Mouse (Mus musculus): ENCODE data around the gene Cdc42bpb. TPM values are rescaled to one million over a fixed set of nuclear protein-coding genes. Genes with fewer than 3 reads are reported as not detected.
A peak's percentile ranks its signal among the peaks of the same experiment; 100 is the strongest.

The Cdc42bpb gene
- total and polyA plus RNA-seq, 3 experiments = 55.3 to 105 (median 58.5) TPM

- intact Hi-C loops (cut with DNase I) = no loop called here
- no peaks in the 10 kb centered on the region; the same call in 1 of the 2 replicates for H3K36me3 ChIP-seq (ENCODE audit: control insufficient read depth, insufficient read depth, low read length)
- peak overlapping the region; percentile 9; the same call in 1 of the 2 replicates for H3K27ac ChIP-seq
- no peak overlapping the region for H3K4me3 ChIP-seq
- TF ChIP-seq EP300 (IDR thresholded peaks at IDR 0.05; ENCODE audit: insufficient read depth, low read depth, low read length) = no peak
- TF ChIP-seq CTCF (IDR thresholded peaks at IDR 0.05) = no peak
- no peak for TF ChIP-seq POLR2A (IDR thresholded peaks at IDR 0.05; ENCODE audit: insufficient read depth, low read depth, low read length)
- H3K9ac ChIP-seq (ENCODE audit: low read depth, low read length) = no peak overlapping the region
- no peak for DNase-seq
- H3K79me2 ChIP-seq (replicated peaks; ENCODE audit: control insufficient read depth, insufficient read depth, low read length) = peaks cover 19% of the 10 kb centered on the region
- 85% methylated on average over 11 of the region's 11 CpGs for WGBS
- peaks cover 33% of the 10 kb centered on the region for H3K4me1 ChIP-seq (ENCODE audit: control insufficient read depth, insufficient read depth, low read length)
- no peaks in the 10 kb centered on the region for H3K27me3 ChIP-seq (ENCODE audit: control insufficient read depth, insufficient read depth, low read length)
Measured at GRCm38 (mm10) chr12:111353008-111353407, 24.5 kb downstream of the Cdc42bpb start.

GRCm38 (mm10) chr12:111352520-111352919, 25.0 kb downstream of the Cdc42bpb start:
- H3K36me3 ChIP-seq (ENCODE audit: control insufficient read depth, insufficient read depth, low read length) = no peaks in the 10 kb centered on the region
- no peak overlapping the region for H3K9ac ChIP-seq (ENCODE audit: low read depth, low read length)
- H3K4me3 ChIP-seq = no peak overlapping the region
- peaks cover 33% of the 10 kb centered on the region for H3K4me1 ChIP-seq (ENCODE audit: control insufficient read depth, insufficient read depth, low read length)
- WGBS = 49% methylated on average over 10 of the region's 10 CpGs
- H3K79me2 ChIP-seq (replicated peaks; ENCODE audit: control insufficient read depth, insufficient read depth, low read length) = peaks cover 21% of the 10 kb centered on the region
- H3K27ac ChIP-seq = peak overlapping the region; percentile 9; the same call in 1 of the 2 replicates
- peak in 1 of 2 experiments; percentile 16 for DNase-seq
- H3K27me3 ChIP-seq (ENCODE audit: control insufficient read depth, insufficient read depth, low read length) = no peaks in the 10 kb centered on the region
- intact Hi-C loops (cut with DNase I) = no loop called here
- no peak for TF ChIP-seq POLR2A (IDR thresholded peaks at IDR 0.05; ENCODE audit: insufficient read depth, low read depth, low read length)
- TF ChIP-seq EP300 (IDR thresholded peaks at IDR 0.05; ENCODE audit: insufficient read depth, low read depth, low read length) = no peak
- peak; percentile 30 for TF ChIP-seq CTCF (IDR thresholded peaks at IDR 0.05)

GRCm38 (mm10) chr12:111349540-111350231, 27.8 kb downstream of the Cdc42bpb start:
- intact Hi-C loops (cut with DNase I) = no loop called here
- Histone ChIP-seq H3K4me1 (ENCODE audit: control insufficient read depth, insufficient read depth, low read length) (peaks cover 36% of the 10 kb centered on the region), H3K79me2 (replicated peaks; ENCODE audit: control insufficient read depth, insufficient read depth, low read length) (peaks cover 16% of the 10 kb centered on the region), H3K4me3 (no peak overlapping the region), H3K36me3 (ENCODE audit: control insufficient read depth, insufficient read depth, low read length) (no peaks in the 10 kb centered on the region), H3K27ac (no peak overlapping the region), H3K9ac (ENCODE audit: low read depth, low read length) (no peak overlapping the region), H3K27me3 (ENCODE audit: control insufficient read depth, insufficient read depth, low read length) (no peaks in the 10 kb centered on the region)
- 60% methylated on average over 15 of the region's 15 CpGs for WGBS
- TF ChIP-seq CTCF (IDR thresholded peaks at IDR 0.05) = no peak
- no peak for TF ChIP-seq POLR2A (IDR thresholded peaks at IDR 0.05; ENCODE audit: insufficient read depth, low read depth, low read length)
- no peak for TF ChIP-seq EP300 (IDR thresholded peaks at IDR 0.05; ENCODE audit: insufficient read depth, low read depth, low read length)
- DNase-seq = no peak

- Histone ChIP-seq H3K4me1 (ENCODE audit: control insufficient read depth, insufficient read depth, low read length) (peaks cover 15% of the 10 kb centered on the region), H3K9ac (ENCODE audit: low read depth, low read length) (no peak overlapping the region), H3K36me3 (ENCODE audit: control insufficient read depth, insufficient read depth, low read length) (no peaks in the 10 kb centered on the region), H3K4me3 (no peak overlapping the region), H3K27me3 (ENCODE audit: control insufficient read depth, insufficient read depth, low read length) (no peaks in the 10 kb centered on the region), H3K27ac (no peak overlapping the region), H3K79me2 (replicated peaks; ENCODE audit: control insufficient read depth, insufficient read depth, low read length) (peaks cover 10% of the 10 kb centered on the region)
- DNase-seq = no peak
- TF ChIP-seq EP300 (IDR thresholded peaks at IDR 0.05; ENCODE audit: insufficient read depth, low read depth, low read length) (no peak), CTCF (IDR thresholded peaks at IDR 0.05) (peak; percentile 51)
- WGBS = 49% methylated on average over 1 of the region's 1 CpGs
- intact Hi-C loops (cut with DNase I) = no loop called here
Measured at GRCm38 (mm10) chr12:111343956-111344355, 33.6 kb downstream of the Cdc42bpb start.

- peaks cover 4% of the 10 kb centered on the region for H3K79me2 ChIP-seq (replicated peaks; ENCODE audit: control insufficient read depth, insufficient read depth, low read length)
- no peak for DNase-seq
- H3K4me1 ChIP-seq (ENCODE audit: control insufficient read depth, insufficient read depth, low read length) = no peaks in the 10 kb centered on the region
- 48% methylated on average over 7 of the region's 7 CpGs for WGBS
- H3K36me3 ChIP-seq (ENCODE audit: control insufficient read depth, insufficient read depth, low read length) = no peaks in the 10 kb centered on the region
- no peak overlapping the region for H3K9ac ChIP-seq (ENCODE audit: low read depth, low read length)
- no peak overlapping the region for H3K27ac ChIP-seq
- H3K4me3 ChIP-seq = no peak overlapping the region
- TF ChIP-seq EP300 (IDR thresholded peaks at IDR 0.05; ENCODE audit: insufficient read depth, low read depth, low read length) (no peak), POLR2A (IDR thresholded peaks at IDR 0.05; ENCODE audit: insufficient read depth, low read depth, low read length) (no peak)
- intact Hi-C loops (cut with DNase I) = no loop called here
- no peaks in the 10 kb centered on the region for H3K27me3 ChIP-seq (ENCODE audit: control insufficient read depth, insufficient read depth, low read length)
Measured at GRCm38 (mm10) chr12:111340692-111341091, 36.8 kb downstream of the Cdc42bpb start.

GRCm38 (mm10) chr12:111337864-111338354, 39.6 kb downstream of the Cdc42bpb start:
- Histone ChIP-seq H3K36me3 (ENCODE audit: control insufficient read depth, insufficient read depth, low read length) (no peaks in the 10 kb centered on the region), H3K27ac (no peak overlapping the region)
- no peak for TF ChIP-seq POLR2A (IDR thresholded peaks at IDR 0.05; ENCODE audit: insufficient read depth, low read depth, low read length)
- peak; percentile 26; the same call in 1 of the 2 replicates for TF ChIP-seq CTCF (IDR thresholded peaks at IDR 0.05)

More at GRCm38 (mm10) chr12:111337864-111338354, 39.6 kb downstream of the Cdc42bpb start:
- Histone ChIP-seq H3K4me1 (ENCODE audit: control insufficient read depth, insufficient read depth, low read length) (0 out of 2 replicates have a peak, but pooled peaks cover 1% of the 10 kb centered on the region), H3K4me3 (no peak overlapping the region), H3K79me2 (replicated peaks; ENCODE audit: control insufficient read depth, insufficient read depth, low read length) (peaks cover 3% of the 10 kb centered on the region), H3K9ac (ENCODE audit: low read depth, low read length) (no peak overlapping the region), H3K27me3 (ENCODE audit: control insufficient read depth, insufficient read depth, low read length) (no peaks in the 10 kb centered on the region)
- DNase-seq = no peak
- 57% methylated on average over 15 of the region's 15 CpGs for WGBS
- intact Hi-C loops (cut with DNase I) = loop anchor here (5.0 kb wide), 1 partner anchor 74 kb away; no protein-coding TSS in a partner anchor

Data from heart, adult 2 months (tissue).